Mouse (Mus musculus): ENCODE results near the gene Gm19426. TPM values are rescaled to one million over a fixed set of nuclear protein-coding genes. Genes with fewer than 3 reads are reported as not detected.

Gene Gm19426
- total RNA-seq, 2 experiments from 2014 or later = not detected

Other genes starting within 250 kb of the Gm19426 start
- 11.2 and 15.1 TPM in 2 replicates for gene Ctnnd1, start 92.9 kb downstream of the Gm19426 start, total RNA-seq (2015; ENCODE audit: low replicate concordance)
- 7.0 and 18.7 TPM in 2 replicates for gene Ctnnd1, start 92.9 kb downstream of the Gm19426 start, total RNA-seq (2017; ENCODE audit: low replicate concordance)
- not detected in 2 replicates for gene Btbd18, start 84.6 kb downstream of the Gm19426 start, total RNA-seq (2015; ENCODE audit: low replicate concordance)
- not detected in 2 replicates for gene Btbd18, start 84.6 kb downstream of the Gm19426 start, total RNA-seq (2017; ENCODE audit: low replicate concordance)
- gene Selenoh, start 72.9 kb downstream of the Gm19426 start, total RNA-seq (2015; ENCODE audit: low replicate concordance) = 59.8 and 66.2 TPM in 2 replicates
- 21.6 and 28.2 TPM in 2 replicates for gene Selenoh, start 72.9 kb downstream of the Gm19426 start, total RNA-seq (2017; ENCODE audit: low replicate concordance)
- gene Gm28635, start 65.6 kb downstream of the Gm19426 start, total RNA-seq (2015; ENCODE audit: low replicate concordance) = not detected in 2 replicates
- 1.1 TPM in 1 of 2 replicates, not detected in the other for gene Gm28635, start 65.6 kb downstream of the Gm19426 start, total RNA-seq (2017; ENCODE audit: low replicate concordance)
- 29.3 and 36.0 TPM in 2 replicates for gene Med19, start 65.3 kb downstream of the Gm19426 start, total RNA-seq (2015; ENCODE audit: low replicate concordance)
- gene Med19, start 65.3 kb downstream of the Gm19426 start, total RNA-seq (2017; ENCODE audit: low replicate concordance) = 42.9 and 47.5 TPM in 2 replicates
- 52.4 and 74.6 TPM in 2 replicates for gene Tmx2, start 64.5 kb downstream of the Gm19426 start, total RNA-seq (2015; ENCODE audit: low replicate concordance)
- 42.6 and 43.2 TPM in 2 replicates for gene Tmx2, start 64.5 kb downstream of the Gm19426 start, total RNA-seq (2017; ENCODE audit: low replicate concordance)
- 67.0 and 77.5 TPM in 2 replicates for gene Zdhhc5, start 28.5 kb downstream of the Gm19426 start, total RNA-seq (2015; ENCODE audit: low replicate concordance)
- 83.7 and 85.0 TPM in 2 replicates for gene Zdhhc5, start 28.5 kb downstream of the Gm19426 start, total RNA-seq (2017; ENCODE audit: low replicate concordance)
- gene Clp1, start 16.3 kb downstream of the Gm19426 start, total RNA-seq (2015; ENCODE audit: low replicate concordance) = 67.4 and 70.0 TPM in 2 replicates
- 26.2 and 54.4 TPM in 2 replicates for gene Clp1, start 16.3 kb downstream of the Gm19426 start, total RNA-seq (2017; ENCODE audit: low replicate concordance)
- gene Ypel4, start 9.6 kb downstream of the Gm19426 start, total RNA-seq (2015; ENCODE audit: low replicate concordance) = 377 and 399 TPM in 2 replicates
- gene Ypel4, start 9.6 kb downstream of the Gm19426 start, total RNA-seq (2017; ENCODE audit: low replicate concordance) = 327 and 382 TPM in 2 replicates
- 0.72 and 12.6 TPM in 2 replicates for gene Serping1, start 31.8 kb upstream of the Gm19426 start, total RNA-seq (2015; ENCODE audit: low replicate concordance)
- gene Serping1, start 31.8 kb upstream of the Gm19426 start, total RNA-seq (2017; ENCODE audit: low replicate concordance) = 1.8 and 3.8 TPM in 2 replicates
- 424 and 462 TPM in 2 replicates for gene Ube2l6, start 55.2 kb upstream of the Gm19426 start, total RNA-seq (2015; ENCODE audit: low replicate concordance)
- 282 and 312 TPM in 2 replicates for gene Ube2l6, start 55.2 kb upstream of the Gm19426 start, total RNA-seq (2017; ENCODE audit: low replicate concordance)
- gene Smtnl1, start 79.0 kb upstream of the Gm19426 start, total RNA-seq (2015; ENCODE audit: low replicate concordance) = not detected in 2 replicates
- not detected in 2 replicates for gene Smtnl1, start 79.0 kb upstream of the Gm19426 start, total RNA-seq (2017; ENCODE audit: low replicate concordance)
- gene Timm10, start 83.3 kb upstream of the Gm19426 start, total RNA-seq (2015; ENCODE audit: low replicate concordance) = 16.8 and 17.3 TPM in 2 replicates
- 6.5 TPM in 1 of 2 replicates, not detected in the other for gene Timm10, start 83.3 kb upstream of the Gm19426 start, total RNA-seq (2017; ENCODE audit: low replicate concordance)
- gene Slc43a1, start 95.2 kb upstream of the Gm19426 start, total RNA-seq (2015; ENCODE audit: low replicate concordance) = 716 and 794 TPM in 2 replicates
- 395 and 487 TPM in 2 replicates for gene Slc43a1, start 95.2 kb upstream of the Gm19426 start, total RNA-seq (2017; ENCODE audit: low replicate concordance)
- gene Rtn4rl2, start 143.1 kb upstream of the Gm19426 start, total RNA-seq (2015; ENCODE audit: low replicate concordance) = not detected in 2 replicates
- not detected in 2 replicates for gene Rtn4rl2, start 143.1 kb upstream of the Gm19426 start, total RNA-seq (2017; ENCODE audit: low replicate concordance)
- gene Slc43a3, start 192.9 kb upstream of the Gm19426 start, total RNA-seq (2015; ENCODE audit: low replicate concordance) = 480 and 538 TPM in 2 replicates
- gene Slc43a3, start 192.9 kb upstream of the Gm19426 start, total RNA-seq (2017; ENCODE audit: low replicate concordance) = 432 and 465 TPM in 2 replicates
- 91.5 and 93.5 TPM in 2 replicates for gene Prg2, start 236.8 kb upstream of the Gm19426 start, total RNA-seq (2015; ENCODE audit: low replicate concordance)
- gene Prg2, start 236.8 kb upstream of the Gm19426 start, total RNA-seq (2017; ENCODE audit: low replicate concordance) = 123 and 136 TPM in 2 replicates
- 3.4 and 10.1 TPM in 2 replicates for gene Prg3, start 244.6 kb upstream of the Gm19426 start, total RNA-seq (2015; ENCODE audit: low replicate concordance)
- 8.2 and 32.4 TPM in 2 replicates for gene Prg3, start 244.6 kb upstream of the Gm19426 start, total RNA-seq (2017; ENCODE audit: low replicate concordance)

Data from erythroid progenitor cell, adult 5-6 weeks (primary cell).